Mouse (Mus musculus) common myeloid progenitor, adult 5-6 weeks (primary cell): ENCODE data around the gene Trpc1. TPM values are rescaled to one million over a fixed set of nuclear protein-coding genes. Genes with fewer than 3 reads are reported as not detected.

Experiments
- ATAC-seq: replicated peaks from 2 replicates; pipeline ENCODE4 v1.8.0; 2016; ENCODE audit warnings: low read depth, mild to moderate bottlenecking, moderate TSS enrichment, inconsistent platforms; ENCODE audit not compliant: poor library complexity, severe bottlenecking
- total RNA-seq: library from RNA; stranded (forward); fragments of 200-1000, 187-1606 nt; gene quantifications from 2 replicates; pipeline ENCODE4 v1.2.3, GENCODE M21; 2017

Gene Trpc1
- not detected in 2 replicates for total RNA-seq

- peak; percentile 96 for ATAC-seq
These were observed at the start of gene Trpc1 for GRCm38 (mm10) chr9:95750037-95750511. Gene Trpc1, minus strand, starts transcription at chr9:95750375.

GRCm38 (mm10) chr9:95796323-95796722 is 46.1 kb upstream of the Trpc1 start:
- no peak for ATAC-seq

DNA sequence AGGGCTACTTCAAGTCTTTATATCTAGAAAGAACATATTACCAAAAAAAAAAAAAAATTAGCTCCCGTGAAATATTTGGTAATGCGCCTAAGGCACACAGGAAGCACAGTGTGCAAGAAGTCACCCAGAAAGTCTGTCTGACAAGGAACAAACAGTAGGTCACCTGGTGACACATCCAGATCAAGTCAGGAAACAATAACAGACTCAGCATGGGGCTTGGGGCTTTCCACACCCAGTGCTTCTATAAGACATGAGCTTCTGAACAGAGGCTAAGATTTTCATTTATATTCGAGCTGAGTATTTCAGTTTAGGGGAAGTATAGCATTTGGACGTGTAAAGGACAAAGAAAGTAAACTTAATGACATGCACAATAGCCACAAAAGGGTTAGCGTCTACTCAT is 45.7 kb upstream of the Trpc1 start:
- no peak for ATAC-seq

- no peak for ATAC-seq
These were observed 45.1 kb upstream of the Trpc1 start for GRCm38 (mm10) chr9:95795077-95795784.

DNA sequence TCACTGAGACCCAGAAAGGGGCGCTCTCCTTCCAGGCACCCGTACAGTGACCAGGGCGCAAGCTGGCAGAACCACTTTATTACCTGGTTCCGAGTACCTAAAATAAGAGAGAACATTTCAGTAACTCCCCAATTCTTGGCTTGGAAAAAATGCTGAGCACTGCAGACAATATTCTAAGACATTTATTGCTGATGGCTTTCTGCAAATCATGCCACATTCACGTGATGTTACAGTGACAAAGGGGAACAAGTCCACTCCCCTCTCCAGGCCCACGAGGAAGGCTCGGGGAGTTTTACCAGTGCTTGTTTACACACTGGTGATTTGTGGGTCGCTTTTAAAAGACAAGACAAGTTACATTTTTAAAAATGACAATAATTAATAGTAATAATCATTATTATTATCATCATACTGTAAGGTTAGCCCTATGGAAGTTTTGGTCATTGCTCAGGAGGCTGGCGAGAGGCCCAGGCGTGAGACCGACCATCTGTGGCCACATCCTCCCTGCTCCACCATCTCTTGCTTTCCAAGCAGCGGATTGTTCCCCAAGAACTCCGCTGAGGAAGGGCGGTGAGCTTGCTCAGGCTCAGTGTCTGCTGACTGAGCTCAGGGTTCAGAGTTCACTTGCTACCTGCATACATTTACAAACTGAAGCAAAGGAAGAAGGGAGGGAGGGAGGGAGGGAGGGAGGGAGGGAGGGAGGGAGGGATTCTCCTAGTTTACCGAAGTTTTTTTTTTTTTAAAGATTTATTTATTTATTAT is 44.0 kb upstream of the Trpc1 start:
- no peak for ATAC-seq

DNA sequence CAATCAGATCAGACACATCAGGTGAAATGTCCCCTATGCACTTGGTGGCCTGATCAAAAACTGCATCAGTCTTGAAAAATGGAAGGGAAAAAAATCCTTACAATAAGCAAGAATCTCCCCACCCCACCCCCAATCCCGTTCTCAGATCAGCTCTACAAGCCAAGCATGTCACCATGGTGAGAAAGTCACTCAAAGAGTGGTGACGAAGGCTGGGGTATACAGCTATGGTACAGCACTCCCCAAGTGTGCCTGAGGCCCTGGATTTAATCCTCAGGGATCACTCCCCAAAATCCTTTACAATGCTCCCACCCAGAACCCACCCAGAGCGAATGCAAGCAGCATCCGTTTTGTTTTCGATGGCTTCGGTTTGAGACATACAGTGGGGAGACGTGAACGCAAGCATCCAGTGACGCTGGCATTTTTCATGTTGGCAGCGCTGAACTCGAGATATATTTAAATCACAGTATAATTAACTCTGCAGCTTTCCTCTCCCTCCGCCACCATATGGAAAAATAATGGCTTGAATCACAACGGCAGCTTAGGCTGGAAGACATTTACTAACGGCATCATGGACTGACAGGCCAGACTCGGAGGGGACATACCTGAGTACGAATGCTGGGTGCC is 34.8 kb upstream of the Trpc1 start:
- ATAC-seq, result no peak

- ATAC-seq, result 0 out of 2 replicates have a peak, but pooled peaks have one; percentile 50
These were observed 33.6 kb upstream of the Trpc1 start for GRCm38 (mm10) chr9:95783646-95784293.

GRCm38 (mm10) chr9:95771671-95772070 is 21.5 kb upstream of the Trpc1 start:
- no peak for ATAC-seq

- ATAC-seq, result peak; percentile 56; the same call in 1 of the 2 replicates
These were observed 13.0 kb upstream of the Trpc1 start for GRCm38 (mm10) chr9:95763218-95763617.

DNA sequence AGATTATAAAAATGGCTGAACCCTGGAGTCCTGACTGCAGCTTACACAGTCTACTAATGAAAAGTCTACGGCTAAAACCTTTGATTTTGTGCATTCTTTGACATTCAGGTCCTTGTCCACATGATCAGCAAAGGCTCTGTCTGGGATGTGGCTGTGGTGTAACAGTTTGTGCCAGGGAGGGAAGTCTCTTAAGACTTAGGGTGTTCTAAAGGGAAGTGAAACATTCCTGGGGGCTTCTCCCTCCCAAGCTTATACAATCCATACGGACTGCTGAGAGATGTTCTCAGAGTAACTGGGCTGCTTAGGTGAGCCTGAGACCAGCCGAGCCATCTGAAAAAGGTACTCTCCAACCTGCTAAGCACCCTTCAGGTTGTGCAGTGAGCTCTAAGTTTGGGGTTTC is 12.1 kb upstream of the Trpc1 start:
- ATAC-seq, result 0 out of 2 replicates have a peak, but pooled peaks have one; percentile 47

GRCm38 (mm10) chr9:95761381-95761780 is 11.2 kb upstream of the Trpc1 start:
- ATAC-seq, result no peak

GRCm38 (mm10) chr9:95750746-95751145 is 571 bp upstream of the Trpc1 start:
- ATAC-seq, result no peak

DNA sequence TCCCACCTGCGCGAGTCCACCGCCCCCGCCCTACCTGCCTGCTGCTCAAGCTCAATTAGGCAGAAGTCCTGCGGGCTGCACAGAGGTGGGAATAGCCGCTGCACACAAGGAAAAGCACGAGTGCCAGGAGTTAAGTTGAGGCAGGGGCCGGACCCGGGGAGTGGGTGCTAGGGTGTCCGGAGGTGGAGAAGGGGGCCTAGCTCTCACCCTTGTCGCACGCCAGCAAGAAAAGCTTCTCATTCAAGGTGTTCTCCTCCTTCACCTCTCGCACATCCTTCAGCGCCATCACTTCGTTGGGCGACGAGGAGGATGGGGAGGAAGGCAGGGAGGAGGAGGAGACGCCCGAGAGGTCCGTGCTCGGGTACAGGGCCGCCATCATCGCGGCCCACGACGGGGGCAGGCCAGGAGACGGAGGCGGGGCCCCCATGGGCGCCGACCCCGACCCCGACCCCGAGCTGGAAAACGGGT is 680 bp downstream of the Trpc1 start:
- ATAC-seq, result no peak

- ATAC-seq, result no peak
These were observed 2.9 kb downstream of the Trpc1 start for GRCm38 (mm10) chr9:95747298-95747697.

DNA sequence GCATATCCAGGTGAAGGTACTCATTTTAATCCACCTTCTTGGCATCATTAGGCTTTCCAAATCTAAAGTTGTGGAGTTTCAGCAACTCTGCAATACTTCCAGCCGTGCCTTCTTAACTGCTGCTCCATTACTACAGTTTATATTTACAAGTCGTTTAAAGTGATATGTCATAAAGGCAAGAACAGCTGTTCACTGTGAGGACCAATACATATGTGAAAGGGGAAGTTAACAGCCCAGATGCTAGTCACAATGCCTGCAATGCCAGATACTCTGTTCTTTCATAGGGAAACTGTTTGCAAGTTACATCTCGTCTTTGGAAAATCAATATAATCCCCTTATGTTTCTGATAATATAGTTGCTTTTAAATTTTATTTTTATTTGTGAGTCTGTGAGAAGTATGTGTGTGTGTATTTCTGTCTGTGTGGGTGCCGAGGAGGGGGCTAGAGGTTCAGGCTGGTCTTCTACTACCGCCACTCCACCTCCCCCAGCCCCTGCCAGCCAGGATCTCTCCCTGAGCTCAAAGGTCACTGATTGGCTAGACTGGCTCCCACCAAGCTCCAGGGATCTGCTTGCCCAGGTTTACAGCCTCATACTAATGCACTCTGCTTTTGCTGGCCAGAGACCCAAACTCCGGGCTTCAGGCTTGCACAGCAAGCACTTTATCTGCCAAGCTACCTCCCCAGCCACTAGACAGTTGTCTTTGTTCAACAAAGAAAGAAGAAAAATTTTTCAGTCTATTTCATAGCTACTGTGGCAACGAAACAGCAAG is 5.1 kb downstream of the Trpc1 start:
- peak; percentile 65 for ATAC-seq

DNA sequence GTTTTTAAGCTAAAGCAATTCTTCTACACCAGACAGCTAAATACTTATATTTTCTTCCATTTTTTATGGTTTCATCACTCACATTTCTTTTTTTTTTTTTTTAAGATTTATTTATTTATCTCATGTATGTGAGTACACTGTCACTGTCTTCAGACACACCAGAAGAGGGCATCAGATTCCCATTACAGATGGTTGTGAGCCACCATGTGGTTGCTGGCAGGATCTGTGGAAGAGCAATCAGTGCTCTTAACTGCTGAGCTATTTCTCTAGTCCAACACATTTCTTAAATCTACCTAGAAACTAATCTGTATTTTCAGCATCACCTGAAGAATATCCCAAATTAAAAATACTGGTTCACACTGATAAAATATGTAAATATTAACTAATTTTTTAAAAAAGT is 13.9 kb downstream of the Trpc1 start:
- no peak for ATAC-seq

DNA sequence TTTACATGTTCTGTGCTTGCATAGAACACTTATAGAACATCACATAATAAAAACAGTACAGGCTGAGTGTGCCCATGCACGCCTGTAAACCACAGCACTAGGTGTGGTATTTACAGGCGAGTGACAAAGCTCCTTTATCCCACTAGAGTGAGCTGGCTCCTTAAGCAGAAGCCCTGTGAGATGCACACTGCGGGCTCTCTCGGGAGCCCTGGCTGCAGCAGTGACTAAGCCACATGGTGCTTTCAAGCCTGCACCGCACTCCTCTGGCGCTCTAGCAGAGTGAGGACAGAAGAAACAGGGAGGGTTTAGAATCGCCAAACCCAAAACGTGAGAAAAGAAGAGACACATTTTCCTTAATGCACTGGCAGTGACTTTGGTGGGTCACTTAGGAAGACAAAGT is 37.6 kb downstream of the Trpc1 start:
- no peak for ATAC-seq

GRCm38 (mm10) chr9:95708943-95709342 is 41.2 kb downstream of the Trpc1 start:
- 0 out of 2 replicates have a peak, but pooled peaks have one; percentile 54 for ATAC-seq

GRCm38 (mm10) chr9:95705371-95705770 is 44.8 kb downstream of the Trpc1 start:
- ATAC-seq, result no peak
